Mouse (Mus musculus): ENCODE data around the gene Galnt7.
"Not testable (repeated sequence)": the region's sequence is repeated elsewhere in the genome, so short reads cannot be mapped to it uniquely, and the experiment has no call there.

The Galnt7 gene

GRCm38 (mm10) chr8:57532223-57532622 is 120.6 kb downstream of the Galnt7 start:
- no peak for DNase-seq

GRCm38 (mm10) chr8:57530666-57531349 is 122.0 kb downstream of the Galnt7 start:
- DNase-seq: peak; percentile 86

DNA sequence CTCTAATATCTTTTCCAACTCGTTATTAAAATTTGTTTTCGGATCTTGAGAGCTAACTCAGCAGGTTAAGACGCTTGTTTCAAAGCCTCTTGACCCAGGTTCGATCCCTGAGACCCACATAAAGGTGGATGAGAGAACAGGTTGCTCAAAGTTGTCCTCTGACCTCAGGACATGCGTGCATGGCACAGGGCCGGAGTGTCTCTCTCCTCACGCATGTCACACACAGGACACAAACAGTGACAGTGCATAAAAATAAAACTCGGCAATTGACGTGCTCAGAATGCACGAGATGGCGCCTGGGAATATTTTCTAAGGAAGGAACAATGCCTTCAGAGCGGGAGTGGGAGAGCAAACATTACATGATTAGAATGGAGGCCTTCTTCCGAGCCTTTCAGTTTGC is 122.6 kb downstream of the Galnt7 start:
- no peak for DNase-seq

- DNase-seq: no peak
Measured at GRCm38 (mm10) chr8:57528036-57528435, 124.8 kb downstream of the Galnt7 start.

DNA sequence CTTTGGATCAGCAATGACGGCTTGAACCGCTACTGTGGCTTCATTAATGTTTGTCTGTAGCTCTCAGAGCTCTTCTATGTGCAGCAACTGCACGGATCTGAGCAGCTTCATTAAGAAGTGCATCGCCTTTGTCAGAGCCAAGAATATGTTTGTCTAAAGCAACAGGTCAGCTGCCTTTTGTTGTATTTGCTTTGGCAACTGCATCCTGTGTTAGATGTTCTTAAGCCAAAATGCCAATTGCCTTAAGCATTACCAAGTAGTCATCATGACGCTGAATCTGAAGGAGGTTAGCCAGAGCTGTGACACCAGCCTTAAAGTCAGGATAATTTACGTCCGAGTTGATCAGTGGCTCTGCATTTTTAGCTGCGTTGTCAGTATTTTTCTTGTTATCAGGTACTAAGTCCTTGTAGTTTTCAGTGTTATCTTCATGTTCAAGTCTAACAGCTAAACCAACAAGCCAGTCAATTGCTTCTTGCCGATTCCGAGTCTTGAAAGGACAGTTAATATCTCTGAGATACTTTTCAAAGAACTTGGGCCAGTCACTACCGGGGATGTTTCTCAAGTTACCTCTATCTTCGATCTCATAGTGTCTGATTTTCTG is 132.5 kb downstream of the Galnt7 start:
- no peak for DNase-seq

DNA sequence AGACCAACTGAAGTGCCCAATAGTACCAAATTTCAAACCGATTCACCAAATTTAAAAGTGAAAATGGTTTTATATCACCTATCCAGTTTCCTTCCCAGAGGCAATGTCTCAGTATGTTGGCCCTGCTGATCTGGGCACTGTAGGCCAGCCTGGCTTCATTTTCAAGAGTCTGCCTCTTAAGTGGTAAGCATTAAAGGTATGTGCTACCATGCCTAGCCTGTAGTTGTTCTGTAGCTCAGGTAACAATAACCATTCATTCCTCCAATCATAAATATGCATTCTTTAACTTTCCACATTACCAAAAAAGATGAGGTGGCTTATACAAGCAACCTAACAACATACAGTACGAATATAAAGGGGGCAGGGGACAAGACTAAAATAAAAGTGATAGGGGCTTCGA is 135.1 kb downstream of the Galnt7 start:
- no peak for DNase-seq

- not testable (repeated sequence) for DNase-seq
Measured at GRCm38 (mm10) chr8:57516685-57517084, 136.1 kb downstream of the Galnt7 start.

DNA sequence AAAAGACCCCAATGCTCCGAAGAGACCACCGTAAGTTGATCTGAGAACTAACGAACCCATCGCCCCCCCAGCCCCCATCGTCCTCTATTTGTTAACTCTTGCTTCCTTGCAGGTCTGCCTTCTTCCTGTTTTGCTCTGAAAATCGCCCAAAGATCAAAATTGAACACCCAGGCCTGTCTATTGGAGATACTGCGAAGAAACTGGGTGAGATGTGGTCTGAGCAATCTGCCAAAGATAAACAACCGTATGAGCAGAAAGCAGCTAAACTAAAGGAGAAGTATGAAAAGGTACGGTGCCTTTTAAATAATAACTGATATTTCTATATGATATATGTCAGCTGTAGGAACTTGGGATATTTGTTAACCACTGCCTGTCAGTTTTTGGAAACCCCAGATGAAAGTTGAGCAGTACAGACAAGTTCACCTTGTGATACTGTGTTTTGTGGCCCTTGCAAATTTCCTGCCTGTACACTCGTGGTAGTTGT is 139.6 kb downstream of the Galnt7 start:
- DNase-seq: not testable (repeated sequence)

DNA sequence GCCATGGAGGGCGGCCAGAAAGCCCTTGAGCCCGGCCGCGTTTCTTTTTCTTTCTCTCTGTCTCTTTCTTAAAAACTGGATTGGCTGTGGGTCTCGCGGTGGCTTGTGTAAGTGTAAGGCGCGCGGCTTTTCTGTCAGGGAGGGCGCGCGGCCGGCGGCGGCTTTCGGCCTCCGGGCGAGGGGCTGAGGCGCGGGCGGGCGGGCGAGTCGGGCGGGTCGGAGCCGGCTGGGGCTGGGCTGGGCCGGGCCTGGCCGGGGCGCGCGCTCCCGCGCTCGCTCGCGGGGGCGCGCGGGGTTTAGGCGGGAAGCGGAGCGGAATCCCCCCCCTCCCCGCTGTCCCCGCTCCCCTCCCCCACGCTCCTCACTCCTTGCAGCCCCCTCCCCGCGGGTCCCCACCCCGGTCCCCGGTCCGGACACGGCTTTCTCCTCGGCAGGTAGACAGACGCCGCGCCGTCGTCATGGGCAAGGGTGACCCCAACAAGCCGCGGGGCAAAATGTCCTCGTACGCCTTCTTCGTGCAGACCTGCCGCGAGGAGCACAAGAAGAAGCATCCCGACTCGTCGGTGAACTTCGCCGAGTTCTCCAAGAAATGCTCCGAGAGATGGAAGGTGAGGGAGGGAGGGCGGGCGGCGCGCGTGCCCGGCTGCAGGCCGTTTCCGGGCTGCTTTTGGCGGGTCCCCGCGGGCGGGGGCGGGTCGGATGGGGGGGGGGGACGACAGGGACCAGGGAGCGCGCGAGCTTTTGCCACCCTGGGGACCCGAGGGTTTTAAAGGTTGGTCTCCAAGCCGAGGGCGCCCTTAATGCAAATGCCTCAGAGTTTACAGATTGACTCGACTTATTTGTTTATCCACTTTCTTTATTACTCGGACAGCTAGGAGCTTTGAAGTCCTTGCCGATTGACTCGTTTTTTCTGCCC is 140.4 kb downstream of the Galnt7 start:
- peak; percentile 22 for DNase-seq

- DNase-seq: peak; percentile 100
Measured at GRCm38 (mm10) chr8:57511316-57512118, 141.3 kb downstream of the Galnt7 start, which contains the start of gene Hmgb2. TSS of gene Hmgb2 (plus strand) at chr8:57511907.

DNA sequence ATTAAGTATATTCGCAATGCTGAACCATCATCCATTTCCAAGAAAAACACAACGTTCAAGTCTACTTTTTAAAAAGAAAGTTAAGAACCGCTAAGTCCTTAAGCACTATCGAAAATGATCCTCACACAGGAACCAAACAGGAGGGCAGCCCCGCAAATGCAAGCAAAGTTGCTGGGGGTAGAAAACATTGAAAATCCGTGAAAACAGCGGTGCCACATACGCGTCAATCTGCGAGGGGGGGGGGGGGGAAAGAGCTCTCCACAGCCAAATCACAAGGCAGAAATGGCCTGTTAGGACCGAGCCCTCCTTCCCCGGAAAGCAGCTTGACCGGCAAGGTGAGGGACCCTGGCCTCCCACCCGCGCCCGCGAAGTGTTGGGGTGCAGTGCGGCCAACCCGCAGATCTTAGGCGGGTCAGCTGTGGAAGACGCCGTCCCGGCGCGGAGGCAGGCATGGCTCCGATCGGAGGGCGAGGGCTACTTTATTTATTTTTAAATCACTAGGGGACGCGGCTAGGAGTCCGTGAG is 142.0 kb downstream of the Galnt7 start:
- no peak for DNase-seq

- DNase-seq: no peak
Measured at GRCm38 (mm10) chr8:57508657-57509056, 144.2 kb downstream of the Galnt7 start.

- DNase-seq: no peak
Measured at GRCm38 (mm10) chr8:57507556-57508063, 145.2 kb downstream of the Galnt7 start.

- not testable (repeated sequence) for DNase-seq
Measured at GRCm38 (mm10) chr8:57505500-57505899, 147.3 kb downstream of the Galnt7 start.

- DNase-seq: peak; percentile 61
Measured at GRCm38 (mm10) chr8:57503641-57504040, 149.2 kb downstream of the Galnt7 start.

DNA sequence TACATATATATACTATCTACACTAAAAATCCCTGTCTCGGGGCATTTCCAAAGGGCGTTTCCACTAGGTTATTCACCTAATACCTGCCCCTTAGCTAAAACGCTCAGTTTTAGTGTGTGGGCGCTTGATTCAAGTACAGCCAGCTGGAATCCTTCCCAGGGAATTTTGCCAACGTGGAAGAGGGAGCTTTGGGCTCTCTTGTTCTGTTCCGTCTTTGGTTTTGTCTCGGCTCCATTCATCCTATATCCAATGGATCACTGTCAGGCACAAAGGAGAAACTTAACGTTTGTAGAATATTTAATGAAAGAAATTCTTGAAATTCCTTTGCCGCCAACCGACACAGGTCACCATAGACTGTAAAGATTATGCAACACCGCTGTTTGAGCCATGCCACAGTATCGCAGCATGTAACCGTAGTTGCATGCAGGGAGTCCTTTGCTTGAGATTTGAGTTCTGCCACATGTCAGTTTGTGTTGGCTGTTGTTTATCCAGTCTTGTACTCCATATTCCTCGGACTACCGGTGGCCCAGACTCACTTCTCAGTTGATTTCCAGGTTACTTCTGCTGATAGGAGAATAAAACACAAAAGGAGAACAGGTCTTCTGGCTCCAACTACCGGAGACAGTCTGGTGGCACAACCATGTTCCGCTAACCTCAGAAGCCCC is 153.9 kb downstream of the Galnt7 start:
- DNase-seq: peak; percentile 79

GRCm38 (mm10) chr8:57498494-57498846 is 154.4 kb downstream of the Galnt7 start:
- DNase-seq: no peak

DNA sequence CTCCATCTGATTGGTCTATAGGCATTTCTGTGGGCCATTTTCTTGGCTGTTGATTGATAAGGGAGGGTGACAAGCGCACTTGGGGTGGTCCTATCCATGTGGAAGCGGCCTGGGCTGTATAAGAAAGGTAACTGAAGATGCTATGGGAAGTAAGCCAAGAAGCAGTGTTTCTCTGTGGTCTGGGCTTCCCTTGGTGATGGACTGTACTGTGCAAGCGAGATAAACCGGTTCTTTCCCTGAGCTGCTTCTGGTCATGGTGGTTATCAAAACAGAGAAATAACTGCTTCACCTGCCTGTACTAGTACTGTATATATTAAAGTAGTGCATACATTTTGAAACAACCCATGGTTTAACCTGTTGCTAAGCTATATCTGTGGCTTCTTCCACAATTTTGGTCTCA is 161.0 kb downstream of the Galnt7 start:
- no peak for DNase-seq

DNA sequence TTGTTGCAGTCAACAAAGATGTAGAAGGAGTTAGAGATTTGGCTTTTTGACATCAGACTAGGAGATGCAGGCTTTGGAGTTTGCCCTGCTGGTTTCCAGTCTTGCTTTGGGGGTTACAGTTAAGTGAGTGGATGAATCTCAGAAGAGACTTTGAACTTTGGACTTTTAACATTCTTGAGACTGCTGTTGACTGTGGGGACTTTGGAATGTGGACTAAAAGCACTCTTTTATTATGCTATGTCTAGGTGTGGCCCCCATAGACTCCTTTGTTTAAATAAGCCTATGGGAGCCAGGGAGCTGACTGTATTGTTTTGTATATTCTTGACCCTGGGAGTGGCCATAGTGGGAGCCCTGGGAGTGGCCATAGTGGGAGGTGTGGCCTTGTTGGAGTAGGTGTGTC is 162.9 kb downstream of the Galnt7 start:
- peak; percentile 86 for DNase-seq

DNA sequence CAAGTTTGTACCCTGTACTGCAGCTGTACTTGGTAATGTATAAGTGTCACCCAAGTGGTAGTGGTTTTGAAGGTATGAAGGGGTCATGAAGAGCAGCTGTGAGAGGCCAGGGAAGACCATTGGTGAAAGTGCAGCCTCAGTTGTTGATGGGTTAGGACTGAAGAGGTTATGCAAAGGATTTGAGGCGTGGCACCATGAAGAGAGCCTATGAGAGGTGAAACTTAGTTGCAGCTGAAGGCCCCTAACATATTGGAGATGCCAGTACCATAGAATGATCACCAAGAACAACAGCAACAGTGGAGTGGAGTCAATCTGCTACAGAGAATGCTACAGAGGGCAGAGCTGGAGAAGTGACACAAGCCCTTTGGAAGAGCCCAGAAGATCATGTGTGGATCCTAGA is 163.5 kb downstream of the Galnt7 start:
- DNase-seq: no peak

DNA sequence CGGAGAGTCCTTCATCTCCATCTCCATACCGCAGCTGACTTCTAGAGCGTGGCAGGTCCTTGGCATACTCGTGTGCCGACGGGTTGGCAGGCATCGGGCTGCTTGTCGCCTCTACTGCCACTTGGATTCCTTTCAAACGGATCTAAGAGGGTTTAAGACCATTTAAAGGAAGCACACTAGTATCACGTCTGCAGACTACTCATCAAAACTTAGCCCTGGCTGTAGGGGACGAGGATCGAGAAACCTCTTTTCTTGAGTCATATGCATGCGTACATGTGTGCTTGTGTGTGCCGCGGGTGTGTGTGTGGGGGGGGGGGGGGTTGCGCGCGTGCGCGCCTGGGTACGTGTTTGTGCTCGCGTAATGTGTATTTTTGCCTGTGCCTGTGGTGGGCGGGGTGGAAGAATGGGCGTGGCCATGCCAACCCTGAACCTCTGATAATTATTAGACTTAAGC is 164.5 kb downstream of the Galnt7 start:
- peak; percentile 91 for DNase-seq

Data from kidney, adult 9 months (tissue).